Mouse (Mus musculus) bone marrow, adult 2 months (tissue): ENCODE data around the gene Fam102a. TPM values are rescaled to one million over a fixed set of nuclear protein-coding genes. Genes with fewer than 3 reads are reported as not detected.
A peak's percentile ranks its signal among the peaks of the same experiment; 100 is the strongest.

Experiments
- H3K27ac ChIP-seq: fragments of 200-500 bp; 2 replicates; pipeline ENCODE4 v1.5.1; 2012; ENCODE audit warnings: low read depth, mild to moderate bottlenecking, control low read depth, inconsistent platforms, low read length; ENCODE audit not compliant: control insufficient read depth, poor library complexity, insufficient read depth
- H3K4me1 ChIP-seq: fragments of 200-500 bp; 2 replicates; pipeline ENCODE4 v1.6.1; 2011; ENCODE audit warnings: low read length; ENCODE audit not compliant: control insufficient read depth, insufficient read depth
- H3K4me3 ChIP-seq: fragments of 200-500 bp; replicated peaks from 2 replicates; pipeline ENCODE3; 2011; ENCODE audit warnings: mild to moderate bottlenecking, low read depth, low read length, control low read depth; ENCODE audit not compliant: control insufficient read depth
- CTCF ChIP-seq: fragments of 200-500 bp; IDR thresholded peaks from 2 replicates; pipeline ENCODE4 v1.5.1; 2011; ENCODE audit warnings: low read length, control low read depth; ENCODE audit not compliant: control insufficient read depth, insufficient read depth
- POLR2A ChIP-seq: fragments of 200-500 bp; IDR thresholded peaks from 2 replicates; pipeline ENCODE4 v1.6.1; 2011; ENCODE audit warnings: low read depth, mild to moderate bottlenecking, control low read depth, low read length, borderline replicate concordance; ENCODE audit not compliant: control insufficient read depth
- WGBS: fragments of 180-500 bp; shearing (Covaris S2); methylation state at CpG from one replicate; pipeline ENCODE4 v1.1.7; 2018; 5-methylcytosine and 5-hydroxymethylcytosine counted together
- polyA plus RNA-seq: library from polyadenylated mRNA; stranded (reverse); fragments of >200 nt; gene quantifications from 2 replicates; pipeline ENCODE4 v1.2.4, GENCODE M21; 2011; ENCODE audit warnings: low replicate concordance; ENCODE audit not compliant: missing spikeins, insufficient read depth, insufficient read length

Gene Fam102a
- polyA plus RNA-seq, 1 experiment = 5.4 TPM

- whole genome bisulfite sequencing = 11% methylated on average over 37 of the region's 37 CpGs
- Histone ChIP-seq H3K27ac (no peak overlapping the region), H3K4me3 (no peak overlapping the region), H3K4me1 (no peaks in the 10 kb centered on the region; the same call in 1 of the 2 replicates)
- TF ChIP-seq CTCF (peak; percentile 96), POLR2A (peak; percentile 31; the same call in 1 of the 2 replicates)
These were observed 48.0 kb downstream of the Fam102a start for GRCm38 (mm10) chr2:32582830-32583799.

- Histone ChIP-seq H3K4me1 (no peaks in the 10 kb centered on the region; the same call in 1 of the 2 replicates), H3K4me3 (no peak overlapping the region), H3K27ac (no peak overlapping the region)
- WGBS = 83% methylated on average over 7 of the region's 7 CpGs
- TF ChIP-seq CTCF = no peak
- no peak for TF ChIP-seq POLR2A
These were observed 50.1 kb downstream of the Fam102a start for GRCm38 (mm10) chr2:32585149-32585714.

GRCm38 (mm10) chr2:32586871-32587351 lies 51.8 kb downstream of the Fam102a start, which contains the start of gene St6galnac4:
St6galnac4 (plus strand) TSS chr2:32587095.
- peak within 1 kb of the TSS; percentile 92 for H3K4me3 ChIP-seq
- peak within 1 kb of the TSS; percentile 67 for H3K27ac ChIP-seq
- under 1% methylated on average over 38 of the region's 38 CpGs for WGBS
- no peaks in the 10 kb centered on the region; the same call in 1 of the 2 replicates for H3K4me1 ChIP-seq
- peak; percentile 52; the same call in 1 of the 2 replicates for TF ChIP-seq POLR2A
- peak; percentile 19; the same call in 1 of the 2 replicates for TF ChIP-seq CTCF

- H3K4me3 ChIP-seq = peak overlapping the region; percentile 92
- peak overlapping the region; percentile 67 for H3K27ac ChIP-seq
- under 1% methylated on average over 9 of the region's 9 CpGs for WGBS
- TF ChIP-seq POLR2A (no peak), CTCF (no peak)
- H3K4me1 ChIP-seq = no peaks in the 10 kb centered on the region; the same call in 1 of the 2 replicates
These were observed 52.7 kb downstream of the Fam102a start for GRCm38 (mm10) chr2:32587731-32588321.

- no peak overlapping the region for H3K4me3 ChIP-seq
- no peak for TF ChIP-seq CTCF
- no peak for TF ChIP-seq POLR2A
- H3K4me1 ChIP-seq = no peaks in the 10 kb centered on the region; the same call in 1 of the 2 replicates
- H3K27ac ChIP-seq = no peak overlapping the region
- 64% methylated on average over 11 of the region's 11 CpGs for WGBS
These were observed 54.2 kb downstream of the Fam102a start for GRCm38 (mm10) chr2:32589213-32589795.

- Histone ChIP-seq H3K4me1 (no peaks in the 10 kb centered on the region; the same call in 1 of the 2 replicates), H3K27ac (no peak overlapping the region), H3K4me3 (no peak overlapping the region)
- 83% methylated on average over 10 of the region's 10 CpGs for WGBS
- TF ChIP-seq CTCF = no peak
- no peak for TF ChIP-seq POLR2A
These were observed 55.1 kb downstream of the Fam102a start for GRCm38 (mm10) chr2:32590224-32590623.

GRCm38 (mm10) chr2:32591249-32591648 lies 56.1 kb downstream of the Fam102a start:
- H3K4me1 ChIP-seq = no peaks in the 10 kb centered on the region; the same call in 1 of the 2 replicates
- no peak overlapping the region for H3K4me3 ChIP-seq
- 60% methylated on average over 6 of the region's 6 CpGs for WGBS
- TF ChIP-seq POLR2A (no peak), CTCF (no peak)
- no peak overlapping the region for H3K27ac ChIP-seq
